Mouse (Mus musculus): ENCODE data around the gene Alox12.
A peak's percentile ranks its signal among the peaks of the same experiment; 100 is the strongest.

DNA sequence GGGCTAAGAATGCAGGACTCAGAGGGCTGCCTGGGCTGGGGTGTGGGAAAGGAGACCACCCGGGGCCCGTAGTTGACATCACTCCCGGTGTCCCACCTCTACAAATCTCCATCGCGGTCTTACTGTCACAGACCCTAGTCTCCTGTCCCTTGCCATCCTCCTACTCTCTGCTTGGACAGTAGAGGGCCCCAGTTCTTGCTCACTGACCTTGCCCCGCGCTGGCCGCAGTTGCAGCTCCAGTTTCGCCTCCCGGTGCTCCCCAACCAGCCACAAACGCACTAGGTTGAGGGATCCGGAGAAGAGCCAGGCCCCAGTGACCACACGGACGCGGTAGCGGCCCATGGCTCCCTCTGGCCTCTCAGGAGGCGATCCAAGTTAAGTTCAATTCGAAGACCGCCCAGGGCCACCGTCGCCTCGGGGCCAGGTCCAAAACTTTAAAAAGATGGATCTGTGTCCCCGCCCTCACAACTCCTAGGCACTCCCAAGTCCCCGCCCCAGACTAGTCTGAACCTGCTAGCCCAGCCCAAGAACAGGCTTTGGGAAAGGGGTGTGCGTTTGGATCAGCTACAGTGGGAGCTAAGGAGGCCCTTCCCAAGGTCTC, at the start of gene Alox12:
- TF ChIP-seq POLR2A (IDR thresholded peaks at IDR 0.05; ENCODE audit: borderline replicate concordance, extremely low read depth, insufficient read depth, insufficient read length, poor library complexity, severe bottlenecking) (no peak), CTCF (IDR thresholded peaks at IDR 0.05; ENCODE audit: borderline replicate concordance, extremely low read depth, insufficient read depth, insufficient read length) (peak; percentile 29; the same call in 1 of the 2 replicates)

Data from brain, embryonic 14.5 days (tissue).